Mouse (Mus musculus): ENCODE results near the gene Vmn1r14.
"Not testable (repeated sequence)": the region's sequence is repeated elsewhere in the genome, so short reads cannot be mapped to it uniquely, and the experiment has no call there.

Vmn1r14 gene

DNA sequence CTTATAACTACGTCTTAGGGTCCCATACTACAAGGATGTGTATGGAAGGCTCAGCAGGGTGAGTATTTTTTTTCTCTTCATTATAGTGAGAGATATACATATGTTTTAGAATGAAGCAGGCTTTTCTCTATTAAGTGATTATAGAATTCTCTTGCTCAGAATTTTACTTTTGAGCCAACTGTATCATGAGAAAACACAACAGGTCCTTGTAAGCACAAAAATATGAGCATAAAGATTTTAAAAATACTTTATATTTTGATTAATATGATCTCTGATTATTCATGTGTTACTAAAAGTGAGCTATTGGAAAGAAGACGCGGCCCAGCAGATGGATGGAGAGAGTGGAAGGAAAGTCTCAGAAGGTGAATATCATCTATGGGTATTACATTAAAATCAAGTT is at the start of gene Vmn1r14:
Gene Vmn1r14 (plus strand): TSS at position 301 of the 400 bp plus-strand sequence.
- DNase-seq (ENCODE audit: low spot score in 2 of 2), result no peak

DNA sequence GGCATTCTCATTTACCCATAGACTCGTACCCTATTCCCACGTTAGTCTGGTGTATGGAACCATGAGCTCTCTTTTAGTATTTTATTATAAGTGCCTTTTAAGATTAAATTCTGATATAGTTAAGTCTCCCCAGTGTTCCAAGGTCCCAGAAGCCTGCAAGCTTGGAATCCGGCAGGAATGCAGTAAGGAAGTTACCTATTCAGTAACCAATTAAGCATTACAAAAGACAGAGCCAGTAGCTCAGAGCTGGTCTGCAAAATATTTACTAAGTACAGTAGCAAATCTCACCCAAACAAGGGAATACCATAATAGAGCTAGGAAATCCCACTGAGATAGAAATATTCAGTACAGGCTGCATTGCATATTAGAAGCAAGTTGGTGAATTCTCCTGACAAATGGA is 41.5 kb upstream of the Vmn1r14 start:
- DNase-seq (ENCODE audit: low spot score in 2 of 2), result not testable (repeated sequence)

GRCm38 (mm10) chr6:57202990-57203389 is 28.5 kb upstream of the Vmn1r14 start, which contains the start of gene Vmn1r13:
Gene Vmn1r13, plus strand, starts transcription at chr6:57203290.
- DNase-seq (ENCODE audit: low spot score in 2 of 2), result not testable (repeated sequence)

DNA sequence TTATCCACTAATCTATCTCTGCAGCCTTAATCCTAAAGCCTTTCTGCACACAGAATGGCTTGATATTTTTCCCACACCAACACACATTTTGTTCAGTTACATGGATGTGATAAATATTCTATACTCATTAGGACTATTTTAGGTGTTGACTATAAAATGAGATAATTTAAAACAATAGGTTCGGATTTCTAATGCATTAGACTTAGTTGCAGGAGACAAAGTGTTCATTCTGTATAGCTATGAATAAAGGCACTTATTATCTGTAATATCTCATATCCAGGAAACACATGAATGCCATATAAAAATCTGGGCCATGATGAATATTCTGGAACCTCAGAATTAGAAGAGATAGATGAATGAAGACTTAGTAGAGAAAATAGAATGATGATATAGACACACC is 26.2 kb downstream of the Vmn1r14 start, which contains the start of gene Vmn1r15:
Gene Vmn1r15 (plus strand): TSS at position 301 of the 400 bp plus-strand sequence.
- no peak for DNase-seq (ENCODE audit: low spot score in 2 of 2)

DNA sequence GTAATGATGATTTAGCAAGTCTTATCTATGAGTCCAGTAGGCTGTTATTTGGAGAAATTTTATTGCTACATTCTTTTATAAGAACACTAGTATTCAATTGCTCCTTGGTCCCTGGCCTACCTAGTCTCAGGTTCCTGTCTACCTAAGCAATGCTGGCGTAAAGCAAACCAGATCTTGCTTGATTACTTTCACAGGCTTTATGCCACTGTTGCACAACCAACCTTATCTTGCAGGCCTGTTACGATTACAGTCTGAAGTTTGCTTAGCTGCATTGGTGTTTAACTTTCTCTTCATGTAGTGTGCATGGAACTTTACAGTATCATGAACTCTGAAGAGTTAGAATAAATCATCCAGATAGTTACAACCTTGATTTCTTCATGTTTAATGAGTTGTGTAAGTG is 29.5 kb downstream of the Vmn1r14 start:
- DNase-seq (ENCODE audit: low spot score in 2 of 2), result no peak

DNA sequence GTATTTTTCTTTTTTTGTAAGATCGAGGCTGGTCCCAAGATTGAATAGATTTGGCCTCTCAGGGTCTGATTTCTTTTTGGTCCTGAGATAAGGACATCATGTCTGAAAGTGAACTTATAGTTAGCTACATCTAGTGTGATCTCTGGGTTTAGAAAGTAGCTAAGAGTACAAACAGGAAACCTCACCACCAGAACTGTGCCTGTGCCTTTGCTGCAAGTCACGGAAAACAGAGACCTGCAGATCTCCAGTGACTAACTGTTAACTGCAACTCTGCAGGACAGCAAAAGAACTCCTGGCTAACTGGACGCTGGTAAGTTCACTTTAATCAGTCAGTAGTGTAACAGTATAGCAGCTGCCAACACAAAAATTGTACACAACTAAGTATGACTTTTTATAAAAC is 40.4 kb downstream of the Vmn1r14 start:
- DNase-seq (ENCODE audit: low spot score in 2 of 2), result no peak

GRCm38 (mm10) chr6:57272517-57272916 is 41.0 kb downstream of the Vmn1r14 start:
- DNase-seq (ENCODE audit: low spot score in 2 of 2), result no peak

DNA sequence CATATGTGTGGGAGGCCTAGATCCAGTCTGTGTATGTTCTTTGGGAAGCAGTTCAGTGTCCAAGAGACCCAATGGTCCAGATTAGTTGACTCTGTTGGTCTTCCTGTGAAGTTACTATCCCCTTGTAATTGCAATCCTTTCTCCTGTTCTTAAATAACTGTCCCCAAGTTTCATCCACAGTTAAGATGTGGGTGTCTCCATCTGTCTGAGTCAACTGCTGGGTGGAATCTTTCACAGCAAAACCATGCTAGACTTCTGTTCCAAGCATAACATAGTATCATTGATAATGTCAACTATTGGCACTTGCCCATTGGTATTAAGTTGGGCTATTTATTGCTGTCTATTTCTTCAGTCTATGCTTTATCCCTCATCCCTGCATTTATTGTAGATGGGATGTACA is 47.5 kb downstream of the Vmn1r14 start:
- no peak for DNase-seq (ENCODE audit: low spot score in 2 of 2)
